Mouse (Mus musculus): ENCODE results near the gene Trim30c. TPM values are rescaled to one million over a fixed set of nuclear protein-coding genes. Genes with fewer than 3 reads are reported as not detected.

Trim30c gene
- total RNA-seq (2014; rRNA removed): 0.54 and 1.3 TPM in 2 replicates
- polyA plus RNA-seq (2012; rRNA removed): 0.13 TPM in 1 of 2 replicates, not detected in the other

DNA sequence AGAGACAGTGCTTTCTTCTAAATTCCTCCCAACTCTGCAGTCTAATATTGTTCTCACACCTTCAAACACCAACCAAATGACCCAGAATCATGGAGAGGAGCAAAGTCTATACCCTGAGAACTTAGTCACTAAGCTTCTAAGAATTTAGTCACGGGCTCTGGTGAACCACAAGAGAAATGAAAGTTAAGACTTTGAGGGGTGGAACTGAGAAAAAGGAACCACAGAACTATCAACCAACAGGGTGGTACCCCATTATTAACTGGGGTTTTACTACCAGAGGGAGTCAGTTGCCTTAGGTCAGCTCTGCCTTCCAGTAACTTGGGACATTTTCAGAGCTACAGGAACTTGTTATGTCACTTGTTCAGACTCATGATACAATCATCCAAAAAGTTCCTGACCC lies at the start of gene Trim30c:
Gene Trim30c, minus strand, starts transcription at position 140 of the 400 bp plus-strand sequence.
- peak within 1 kb of the TSS; percentile 27 for H3K27ac ChIP-seq (replicated peaks; ENCODE audit: insufficient read depth, low read depth, low read length)
- no peaks in the 10 kb centered on the region for H3K79me2 ChIP-seq (ENCODE audit: control insufficient read depth, insufficient read depth, low read length)
- peak; percentile 13 for DNase-seq (ENCODE audit: extremely low read depth, low read depth, low spot score)
- H3K27me3 ChIP-seq (ENCODE audit: control insufficient read depth, insufficient read depth, low read length): no peaks in the 10 kb centered on the region
- H3K4me3 ChIP-seq (ENCODE audit: insufficient read depth, low read depth, low read length): no peak within 1 kb of the TSS
- H3K4me1 ChIP-seq (ENCODE audit: control insufficient read depth, insufficient read depth, low read length): no peaks in the 10 kb centered on the region
- no peak within 1 kb of the TSS for H3K9ac ChIP-seq (ENCODE audit: low read depth, low read length)
- TF ChIP-seq CTCF (IDR thresholded peaks at IDR 0.05; ENCODE audit: low read depth, low read length): no peak
- 79% methylated on average over 1 of the region's 1 CpGs for WGBS
- H3K36me3 ChIP-seq (ENCODE audit: control insufficient read depth, insufficient read depth, low read length): no peaks in the 10 kb centered on the region

DNA sequence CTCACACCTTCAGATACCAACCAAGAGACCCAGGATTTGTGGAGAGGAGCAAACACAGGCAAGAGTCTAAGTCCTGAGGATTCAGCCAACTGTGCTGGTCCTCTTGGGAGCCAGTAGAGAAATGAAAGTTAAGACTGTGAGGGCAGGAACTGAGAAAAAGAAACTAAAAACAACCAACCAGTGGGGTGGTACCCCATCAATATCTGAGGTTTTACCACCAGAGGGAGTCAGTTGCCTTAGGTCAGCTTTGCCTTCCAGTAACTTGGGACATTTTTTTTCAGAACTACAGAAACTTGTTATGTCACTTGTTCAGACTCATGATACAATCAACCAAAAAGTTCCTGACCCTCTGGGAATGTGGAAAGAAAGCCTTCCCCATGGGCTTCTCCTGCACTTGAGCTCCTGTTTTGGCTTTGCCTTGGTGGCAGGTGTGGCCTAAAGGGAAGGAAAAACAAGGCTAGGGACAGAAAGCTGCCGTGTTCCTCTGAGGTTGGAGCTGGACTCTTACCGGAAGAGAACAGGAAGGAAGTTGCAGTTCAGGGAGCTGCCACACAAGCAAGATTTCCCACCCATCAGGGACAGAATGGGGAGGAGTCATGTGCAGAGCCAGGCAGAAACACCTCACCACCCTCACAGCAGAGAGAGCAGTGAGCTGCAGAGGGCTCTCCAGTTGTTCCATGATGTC lies 45.5 kb upstream of the Trim30c start:
- peak; percentile 55 for DNase-seq (ENCODE audit: extremely low read depth, low read depth, low spot score)
- WGBS: 41% methylated on average over 2 of the region's 2 CpGs
- no peaks in the 10 kb centered on the region for H3K36me3 ChIP-seq (ENCODE audit: control insufficient read depth, insufficient read depth, low read length)
- H3K9ac ChIP-seq (ENCODE audit: low read depth, low read length): peak overlapping the region; percentile 56; the same call in 1 of the 2 replicates
- no peaks in the 10 kb centered on the region for H3K27me3 ChIP-seq (ENCODE audit: control insufficient read depth, insufficient read depth, low read length)
- no peaks in the 10 kb centered on the region for H3K79me2 ChIP-seq (ENCODE audit: control insufficient read depth, insufficient read depth, low read length)
- H3K4me1 ChIP-seq (ENCODE audit: control insufficient read depth, insufficient read depth, low read length): peaks cover 2% of the 10 kb centered on the region; the same call in 1 of the 2 replicates
- peak overlapping the region; percentile 49 for H3K4me3 ChIP-seq (ENCODE audit: insufficient read depth, low read depth, low read length)
- TF ChIP-seq CTCF (IDR thresholded peaks at IDR 0.05; ENCODE audit: low read depth, low read length): 0 out of 2 replicates have a peak, but pooled peaks have one; percentile 2
- no peak for TF ChIP-seq POLR2A (IDR thresholded peaks at IDR 0.05; ENCODE audit: extremely low read depth, insufficient read depth, low read length)
- H3K27ac ChIP-seq (replicated peaks; ENCODE audit: insufficient read depth, low read depth, low read length): peak overlapping the region; percentile 75

DNA sequence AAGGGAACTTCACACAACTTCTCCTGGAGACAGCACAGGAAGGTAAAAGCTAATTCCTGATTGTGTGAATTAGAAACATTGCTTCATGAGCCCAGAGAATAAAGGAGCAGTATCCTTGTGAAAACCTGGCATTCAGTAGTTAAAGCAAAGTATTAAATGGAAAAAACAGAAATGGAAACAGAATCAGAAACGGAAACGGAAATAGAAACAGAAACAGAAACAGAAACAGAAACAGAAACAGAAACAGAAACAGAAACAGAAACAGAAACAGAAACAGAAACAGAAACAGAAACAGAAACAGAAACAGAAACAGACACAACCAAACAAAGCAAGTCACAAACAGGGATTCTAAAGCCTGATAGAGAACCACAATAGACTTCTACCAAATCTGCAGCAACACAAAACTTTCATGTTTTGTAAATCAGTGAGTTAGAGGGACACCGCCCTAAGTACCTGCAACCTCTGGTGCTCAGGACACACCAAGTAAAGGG lies 3.9 kb upstream of the Trim30c start:
- TF ChIP-seq CTCF (IDR thresholded peaks at IDR 0.05; ENCODE audit: low read depth, low read length) (no peak), POLR2A (IDR thresholded peaks at IDR 0.05; ENCODE audit: extremely low read depth, insufficient read depth, low read length) (no peak)
- Histone ChIP-seq H3K4me3 (ENCODE audit: insufficient read depth, low read depth, low read length) (no peak overlapping the region), H3K36me3 (ENCODE audit: control insufficient read depth, insufficient read depth, low read length) (no peaks in the 10 kb centered on the region), H3K4me1 (ENCODE audit: control insufficient read depth, insufficient read depth, low read length) (no peaks in the 10 kb centered on the region), H3K27me3 (ENCODE audit: control insufficient read depth, insufficient read depth, low read length) (no peaks in the 10 kb centered on the region), H3K79me2 (ENCODE audit: control insufficient read depth, insufficient read depth, low read length) (no peaks in the 10 kb centered on the region), H3K27ac (replicated peaks; ENCODE audit: insufficient read depth, low read depth, low read length) (no peak overlapping the region), H3K9ac (ENCODE audit: low read depth, low read length) (no peak overlapping the region)
- DNase-seq (ENCODE audit: extremely low read depth, low read depth, low spot score): no peak
- WGBS: 97% methylated on average over 3 of the region's 3 CpGs

GRCm38 (mm10) chr7:104401140-104401539 lies 503 bp upstream of the Trim30c start:
- no peak for TF ChIP-seq POLR2A (IDR thresholded peaks at IDR 0.05; ENCODE audit: extremely low read depth, insufficient read depth, low read length)
- no peaks in the 10 kb centered on the region for H3K36me3 ChIP-seq (ENCODE audit: control insufficient read depth, insufficient read depth, low read length)
- no peaks in the 10 kb centered on the region for H3K27me3 ChIP-seq (ENCODE audit: control insufficient read depth, insufficient read depth, low read length)
- H3K9ac ChIP-seq (ENCODE audit: low read depth, low read length): no peak overlapping the region
- no peaks in the 10 kb centered on the region for H3K79me2 ChIP-seq (ENCODE audit: control insufficient read depth, insufficient read depth, low read length)
- no peaks in the 10 kb centered on the region for H3K4me1 ChIP-seq (ENCODE audit: control insufficient read depth, insufficient read depth, low read length)
- H3K27ac ChIP-seq (replicated peaks; ENCODE audit: insufficient read depth, low read depth, low read length): peak overlapping the region; percentile 27; the same call in 1 of the 2 replicates
- H3K4me3 ChIP-seq (ENCODE audit: insufficient read depth, low read depth, low read length): no peak overlapping the region
- DNase-seq (ENCODE audit: extremely low read depth, low read depth, low spot score): peak; percentile 22

GRCm38 (mm10) chr7:104398492-104398891 lies 2.1 kb downstream of the Trim30c start:
- H3K9ac ChIP-seq (ENCODE audit: low read depth, low read length): no peak overlapping the region
- WGBS: 50% methylated on average over 1 of the region's 1 CpGs

More at GRCm38 (mm10) chr7:104398492-104398891, 2.1 kb downstream of the Trim30c start:
- no peak overlapping the region for H3K4me3 ChIP-seq (ENCODE audit: insufficient read depth, low read depth, low read length)
- no peaks in the 10 kb centered on the region for H3K79me2 ChIP-seq (ENCODE audit: control insufficient read depth, insufficient read depth, low read length)
- no peaks in the 10 kb centered on the region for H3K27me3 ChIP-seq (ENCODE audit: control insufficient read depth, insufficient read depth, low read length)
- no peaks in the 10 kb centered on the region for H3K4me1 ChIP-seq (ENCODE audit: control insufficient read depth, insufficient read depth, low read length)
- peak; percentile 1 for DNase-seq (ENCODE audit: extremely low read depth, low read depth, low spot score)
- H3K36me3 ChIP-seq (ENCODE audit: control insufficient read depth, insufficient read depth, low read length): no peaks in the 10 kb centered on the region
- TF ChIP-seq POLR2A (IDR thresholded peaks at IDR 0.05; ENCODE audit: extremely low read depth, insufficient read depth, low read length): no peak
- TF ChIP-seq CTCF (IDR thresholded peaks at IDR 0.05; ENCODE audit: low read depth, low read length): no peak
- no peak overlapping the region for H3K27ac ChIP-seq (replicated peaks; ENCODE audit: insufficient read depth, low read depth, low read length)
